Mouse (Mus musculus) heart, postnatal 0 days (tissue): ENCODE measurements at regions not wholly inside any gene's neighbourhood (a gene's known extent, or its start where the extent isn't known, plus 50 kb on each side); places are given as distances from the start of the nearest gene placed in this dataset.

ENCODE experiments used
- ATAC-seq: fragments of 200-750 bp; cut with Nextera tagmentation; 2 replicates; pipeline ENCODE4 v1.8.0; 2017; ENCODE audit warnings: low read depth, moderate number of reproducible peaks, moderate library complexity; ENCODE audit not compliant: insufficient read depth
- DNase-seq: peaks from one replicate; pipeline ENCODE4 v3.0.0-alpha.2; 2016; ENCODE audit warnings: low spot score
- H3K27ac ChIP-seq: fragments of 300-500 bp; sonication (generic); 2 replicates; pipeline ENCODE4 v1.5.1; 2014; ENCODE audit warnings: low read depth, mild to moderate bottlenecking
- H3K27me3 ChIP-seq: fragments of 300-500 bp; sonication (generic); 2 replicates; pipeline ENCODE4 v1.6.1; 2014; ENCODE audit warnings: low read length, mixed read lengths; ENCODE audit not compliant: control insufficient read depth, insufficient read depth
- H3K36me3 ChIP-seq: fragments of 300-500 bp; sonication (generic); replicated peaks from 2 replicates; pipeline ENCODE4 v1.6.1; 2014; ENCODE audit warnings: low read length, mixed read lengths; ENCODE audit not compliant: control insufficient read depth, insufficient read depth
- H3K4me1 ChIP-seq: fragments of 300-500 bp; sonication (generic); 2 replicates; pipeline ENCODE4 v1.6.1; 2014; ENCODE audit warnings: antibody characterized with exemption; ENCODE audit not compliant: control insufficient read depth, insufficient read depth
- H3K4me2 ChIP-seq: fragments of 300-500 bp; sonication (generic); 2 replicates; pipeline ENCODE4 v1.6.1; 2014; ENCODE audit warnings: low read depth, mild to moderate bottlenecking, low read length, moderate library complexity
- H3K4me3 ChIP-seq: fragments of 300-500 bp; sonication (generic); 2 replicates; pipeline ENCODE4 v1.5.1; 2014; ENCODE audit warnings: low read depth, low read length
- H3K9ac ChIP-seq: fragments of 300-500 bp; sonication (generic); replicated peaks from 2 replicates; pipeline ENCODE4 v1.6.1; 2014; ENCODE audit warnings: low read depth, low read length, mixed read lengths
- H3K9me3 ChIP-seq: fragments of 300-500 bp; sonication (generic); replicated peaks from 2 replicates; pipeline ENCODE4 v1.6.1; 2016; ENCODE audit warnings: low read length; ENCODE audit not compliant: control insufficient read depth
- CTCF ChIP-seq: IDR thresholded peaks from 2 replicates; pipeline ENCODE4 v1.5.1; 2016; ENCODE audit warnings: antibody characterized with exemption, control low read depth, low read depth
- EP300 ChIP-seq: IDR thresholded peaks from 2 replicates; pipeline ENCODE4 v1.6.1; 2016; ENCODE audit warnings: antibody characterized with exemption, low read depth
- WGBS: fragments of 180-500 bp; shearing (Covaris S2); extraction: QIAGEN DNeasy Blood & Tissue Kit; methylation state at CpG from one replicate; pipeline ENCODE4 v1.1.7; 2014; 5-methylcytosine and 5-hydroxymethylcytosine counted together

GRCm38 (mm10) chr4:53915326-53915725 is 89.5 kb downstream of the Tmem38b start:
- H3K4me1 ChIP-seq: no peaks in the 10 kb centered on the region
- no peak overlapping the region for H3K9ac ChIP-seq
- H3K36me3 ChIP-seq: no peaks in the 10 kb centered on the region
- H3K4me3 ChIP-seq: no peak overlapping the region
- H3K9me3 ChIP-seq: no peaks in the 10 kb centered on the region
- ATAC-seq (no peak), DNase-seq (no peak)
- H3K4me2 ChIP-seq: no peak overlapping the region
- TF ChIP-seq CTCF: no peak
- TF ChIP-seq EP300: no peak
- H3K27me3 ChIP-seq: no peaks in the 10 kb centered on the region
- no peak overlapping the region for H3K27ac ChIP-seq

- no peak overlapping the region for H3K4me2 ChIP-seq
- DNase-seq: peak; percentile 50
- no peak overlapping the region for H3K4me3 ChIP-seq
- no peaks in the 10 kb centered on the region for H3K4me1 ChIP-seq
- no peaks in the 10 kb centered on the region for H3K36me3 ChIP-seq
- TF ChIP-seq CTCF (peak; percentile 85), EP300 (no peak)
- no peak for ATAC-seq
- H3K27ac ChIP-seq: no peak overlapping the region
- H3K9ac ChIP-seq: no peak overlapping the region
- H3K27me3 ChIP-seq: no peaks in the 10 kb centered on the region
- H3K9me3 ChIP-seq: no peaks in the 10 kb centered on the region
Observed at GRCm38 (mm10) chr4:53919188-53919587, 93.3 kb downstream of the Tmem38b start.

GRCm38 (mm10) chr4:53920587-53920986 is 94.7 kb downstream of the Tmem38b start:
- ATAC-seq (no peak), DNase-seq (no peak)
- H3K4me2 ChIP-seq: no peak overlapping the region
- H3K4me1 ChIP-seq: no peaks in the 10 kb centered on the region
- H3K9me3 ChIP-seq: no peaks in the 10 kb centered on the region
- no peaks in the 10 kb centered on the region for H3K36me3 ChIP-seq
- H3K9ac ChIP-seq: no peak overlapping the region
- H3K27me3 ChIP-seq: no peaks in the 10 kb centered on the region
- TF ChIP-seq CTCF (no peak), EP300 (no peak)
- WGBS: 55% methylated on average over 2 of the region's 2 CpGs
- no peak overlapping the region for H3K4me3 ChIP-seq
- no peak overlapping the region for H3K27ac ChIP-seq

- TF ChIP-seq EP300: no peak
- no peak for TF ChIP-seq CTCF
- 81% methylated on average over 3 of the region's 3 CpGs for WGBS
- no peak for DNase-seq
- no peak for ATAC-seq
- Histone ChIP-seq H3K9ac (no peak overlapping the region), H3K36me3 (no peaks in the 10 kb centered on the region), H3K4me2 (no peak overlapping the region), H3K27ac (no peak overlapping the region), H3K27me3 (0 out of 2 replicates have a peak, but pooled peaks cover 5% of the 10 kb centered on the region), H3K9me3 (no peaks in the 10 kb centered on the region), H3K4me1 (0 out of 2 replicates have a peak, but pooled peaks cover 3% of the 10 kb centered on the region), H3K4me3 (no peak overlapping the region)
Observed at GRCm38 (mm10) chr4:53931068-53931467, 105.2 kb downstream of the Tmem38b start.

GRCm38 (mm10) chr4:53931499-53931898 is 105.7 kb downstream of the Tmem38b start:
- Histone ChIP-seq H3K9me3 (no peaks in the 10 kb centered on the region), H3K27me3 (0 out of 2 replicates have a peak, but pooled peaks cover 5% of the 10 kb centered on the region), H3K4me2 (peak overlapping the region; percentile 64), H3K36me3 (no peaks in the 10 kb centered on the region), H3K4me3 (peak overlapping the region; percentile 31), H3K9ac (no peak overlapping the region), H3K27ac (no peak overlapping the region), H3K4me1 (0 out of 2 replicates have a peak, but pooled peaks cover 3% of the 10 kb centered on the region)
- DNase-seq: peak; percentile 78
- peak; percentile 79 for ATAC-seq
- TF ChIP-seq CTCF (peak; percentile 97), EP300 (no peak)
- 10% methylated on average over 10 of the region's 10 CpGs for WGBS

- Histone ChIP-seq H3K4me2 (no peak overlapping the region), H3K4me1 (0 out of 2 replicates have a peak, but pooled peaks cover 3% of the 10 kb centered on the region), H3K4me3 (no peak overlapping the region), H3K9ac (no peak overlapping the region), H3K27me3 (0 out of 2 replicates have a peak, but pooled peaks cover 5% of the 10 kb centered on the region), H3K36me3 (no peaks in the 10 kb centered on the region), H3K9me3 (no peaks in the 10 kb centered on the region), H3K27ac (no peak overlapping the region)
- TF ChIP-seq EP300 (no peak), CTCF (no peak)
- DNase-seq: peak; percentile 27
- ATAC-seq: no peak
- 33% methylated on average over 5 of the region's 5 CpGs for WGBS
Observed at GRCm38 (mm10) chr4:53935306-53935705, 109.5 kb downstream of the Tmem38b start.
